1 mouse cellular context compared by ENCODE assay signal in genomic region chr17:24874989-24875388, GRCm38 (mm10).
TF ChIP-seq lines count a peak whose summit lies in the region.

No protein-coding gene starts in this region.

TF ChIP-seq in ES-E14, 5 proteins besides CTCF, POLR2A, EP300 and RAD21:
- no peak for TF ChIP-seq MAFK (IDR thresholded peaks at IDR 0.05; ENCODE audit: insufficient read depth, low read depth, low read length)
- no peak for TF ChIP-seq ZNF384 (IDR thresholded peaks at IDR 0.05; ENCODE audit: low read depth, low read length)
- TF ChIP-seq HCFC1 (IDR thresholded peaks at IDR 0.05; ENCODE audit: borderline replicate concordance, insufficient read depth, low read length) = no peak
- no peak for TF ChIP-seq ZC3H11A (IDR thresholded peaks at IDR 0.05; ENCODE audit: borderline replicate concordance, low read depth, low read length)
- no peak for TF ChIP-seq CHD2 (IDR thresholded peaks at IDR 0.05; ENCODE audit: low read depth, low read length)
